Mouse (Mus musculus): ENCODE results near the gene Dab2ip. TPM values are rescaled to one million over a fixed set of nuclear protein-coding genes. Genes with fewer than 3 reads are reported as not detected.

The Dab2ip gene
- polyA plus RNA-seq, 1 experiment from 2014 or later = 27.0 TPM

- H3K4me1 ChIP-seq (ENCODE audit: control insufficient read depth, insufficient read depth, low read length) = no peaks in the 10 kb centered on the region
- 67% methylated on average over 2 of the region's 2 CpGs for WGBS
- no peaks in the 10 kb centered on the region for H3K36me3 ChIP-seq (ENCODE audit: control insufficient read depth, insufficient read depth, low read length)
- H3K4me3 ChIP-seq (ENCODE audit: low read length) = no peak overlapping the region
- no peak for ATAC-seq
- no peak overlapping the region for H3K27ac ChIP-seq (ENCODE audit: low read length)
- no peaks in the 10 kb centered on the region for H3K27me3 ChIP-seq (replicated peaks; ENCODE audit: control insufficient read depth, insufficient read depth, low read length)
- H3K9me3 ChIP-seq (ENCODE audit: control insufficient read depth, low read length) = no peaks in the 10 kb centered on the region
- no peak overlapping the region for H3K9ac ChIP-seq (ENCODE audit: low read depth, low read length)
- no peak overlapping the region for H3K4me2 ChIP-seq (ENCODE audit: low read depth, low read length)
Observed at GRCm38 (mm10) chr2:35529086-35529485, 29.0 kb upstream of the Dab2ip start.

- Histone ChIP-seq H3K27ac (ENCODE audit: low read length) (no peak overlapping the region), H3K9me3 (ENCODE audit: control insufficient read depth, low read length) (no peaks in the 10 kb centered on the region), H3K36me3 (ENCODE audit: control insufficient read depth, insufficient read depth, low read length) (no peaks in the 10 kb centered on the region), H3K4me1 (ENCODE audit: control insufficient read depth, insufficient read depth, low read length) (no peaks in the 10 kb centered on the region), H3K27me3 (replicated peaks; ENCODE audit: control insufficient read depth, insufficient read depth, low read length) (no peaks in the 10 kb centered on the region), H3K4me3 (ENCODE audit: low read length) (no peak overlapping the region), H3K4me2 (ENCODE audit: low read depth, low read length) (no peak overlapping the region), H3K9ac (ENCODE audit: low read depth, low read length) (no peak overlapping the region)
- ATAC-seq = no peak
- 58% methylated on average over 4 of the region's 4 CpGs for WGBS
Observed at GRCm38 (mm10) chr2:35529856-35530255, 28.2 kb upstream of the Dab2ip start.

- Histone ChIP-seq H3K27ac (ENCODE audit: low read length) (no peak overlapping the region), H3K9ac (ENCODE audit: low read depth, low read length) (no peak overlapping the region), H3K4me2 (ENCODE audit: low read depth, low read length) (no peak overlapping the region), H3K9me3 (ENCODE audit: control insufficient read depth, low read length) (no peaks in the 10 kb centered on the region), H3K27me3 (replicated peaks; ENCODE audit: control insufficient read depth, insufficient read depth, low read length) (no peaks in the 10 kb centered on the region), H3K36me3 (ENCODE audit: control insufficient read depth, insufficient read depth, low read length) (no peaks in the 10 kb centered on the region), H3K4me3 (ENCODE audit: low read length) (no peak overlapping the region), H3K4me1 (ENCODE audit: control insufficient read depth, insufficient read depth, low read length) (no peaks in the 10 kb centered on the region)
- no peak for ATAC-seq
- WGBS = 77% methylated on average over 10 of the region's 10 CpGs
Observed at GRCm38 (mm10) chr2:35530732-35531131, 27.3 kb upstream of the Dab2ip start.

GRCm38 (mm10) chr2:35533646-35534045 is 24.4 kb upstream of the Dab2ip start:
- Histone ChIP-seq H3K4me2 (ENCODE audit: low read depth, low read length) (no peak overlapping the region), H3K9ac (ENCODE audit: low read depth, low read length) (no peak overlapping the region), H3K4me3 (ENCODE audit: low read length) (no peak overlapping the region), H3K4me1 (ENCODE audit: control insufficient read depth, insufficient read depth, low read length) (no peaks in the 10 kb centered on the region), H3K27me3 (replicated peaks; ENCODE audit: control insufficient read depth, insufficient read depth, low read length) (no peaks in the 10 kb centered on the region), H3K27ac (ENCODE audit: low read length) (no peak overlapping the region), H3K9me3 (ENCODE audit: control insufficient read depth, low read length) (no peaks in the 10 kb centered on the region), H3K36me3 (ENCODE audit: control insufficient read depth, insufficient read depth, low read length) (no peaks in the 10 kb centered on the region)
- ATAC-seq = no peak
- 60% methylated on average over 9 of the region's 9 CpGs for WGBS

GRCm38 (mm10) chr2:35539276-35539972 is 18.6 kb upstream of the Dab2ip start:
- no peaks in the 10 kb centered on the region for H3K9me3 ChIP-seq (ENCODE audit: control insufficient read depth, low read length)
- peaks cover 10% of the 10 kb centered on the region; the same call in 1 of the 2 replicates for H3K4me1 ChIP-seq (ENCODE audit: control insufficient read depth, insufficient read depth, low read length)
- 10% methylated on average over 13 of the region's 13 CpGs for WGBS
- H3K36me3 ChIP-seq (ENCODE audit: control insufficient read depth, insufficient read depth, low read length) = no peaks in the 10 kb centered on the region
- no peak overlapping the region for H3K4me3 ChIP-seq (ENCODE audit: low read length)
- H3K27me3 ChIP-seq (replicated peaks; ENCODE audit: control insufficient read depth, insufficient read depth, low read length) = no peaks in the 10 kb centered on the region
- H3K27ac ChIP-seq (ENCODE audit: low read length) = peak overlapping the region; percentile 80
- no peak overlapping the region for H3K4me2 ChIP-seq (ENCODE audit: low read depth, low read length)
- peak overlapping the region; percentile 28; the same call in 1 of the 2 replicates for H3K9ac ChIP-seq (ENCODE audit: low read depth, low read length)
- peak; percentile 61 for ATAC-seq

GRCm38 (mm10) chr2:35540798-35541197 is 17.3 kb upstream of the Dab2ip start:
- peaks cover 17% of the 10 kb centered on the region for H3K4me1 ChIP-seq (ENCODE audit: control insufficient read depth, insufficient read depth, low read length)
- H3K4me2 ChIP-seq (ENCODE audit: low read depth, low read length) = no peak overlapping the region
- H3K27me3 ChIP-seq (replicated peaks; ENCODE audit: control insufficient read depth, insufficient read depth, low read length) = no peaks in the 10 kb centered on the region
- H3K36me3 ChIP-seq (ENCODE audit: control insufficient read depth, insufficient read depth, low read length) = no peaks in the 10 kb centered on the region
- WGBS = 18% methylated on average over 4 of the region's 4 CpGs
- no peak for ATAC-seq
- no peak overlapping the region for H3K27ac ChIP-seq (ENCODE audit: low read length)
- no peak overlapping the region for H3K9ac ChIP-seq (ENCODE audit: low read depth, low read length)
- H3K4me3 ChIP-seq (ENCODE audit: low read length) = no peak overlapping the region
- H3K9me3 ChIP-seq (ENCODE audit: control insufficient read depth, low read length) = no peaks in the 10 kb centered on the region

GRCm38 (mm10) chr2:35544717-35545116 is 13.3 kb upstream of the Dab2ip start:
- ATAC-seq = peak; percentile 72
- Histone ChIP-seq H3K9me3 (ENCODE audit: control insufficient read depth, low read length) (no peaks in the 10 kb centered on the region), H3K4me2 (ENCODE audit: low read depth, low read length) (peak overlapping the region; percentile 51), H3K4me3 (ENCODE audit: low read length) (peak overlapping the region; percentile 14; the same call in 1 of the 2 replicates), H3K4me1 (ENCODE audit: control insufficient read depth, insufficient read depth, low read length) (peaks cover 20% of the 10 kb centered on the region), H3K9ac (ENCODE audit: low read depth, low read length) (0 out of 2 replicates have a peak overlapping the region, but pooled peaks have one; percentile 30), H3K36me3 (ENCODE audit: control insufficient read depth, insufficient read depth, low read length) (no peaks in the 10 kb centered on the region), H3K27me3 (replicated peaks; ENCODE audit: control insufficient read depth, insufficient read depth, low read length) (no peaks in the 10 kb centered on the region), H3K27ac (ENCODE audit: low read length) (peak overlapping the region; percentile 27; the same call in 1 of the 2 replicates)
- WGBS = 3% methylated on average over 14 of the region's 14 CpGs

GRCm38 (mm10) chr2:35545125-35545590 is 12.9 kb upstream of the Dab2ip start:
- Histone ChIP-seq H3K9ac (ENCODE audit: low read depth, low read length) (0 out of 2 replicates have a peak overlapping the region, but pooled peaks have one; percentile 30), H3K4me3 (ENCODE audit: low read length) (peak overlapping the region; percentile 14; the same call in 1 of the 2 replicates), H3K4me1 (ENCODE audit: control insufficient read depth, insufficient read depth, low read length) (peaks cover 21% of the 10 kb centered on the region), H3K4me2 (ENCODE audit: low read depth, low read length) (peak overlapping the region; percentile 51), H3K36me3 (ENCODE audit: control insufficient read depth, insufficient read depth, low read length) (no peaks in the 10 kb centered on the region), H3K27me3 (replicated peaks; ENCODE audit: control insufficient read depth, insufficient read depth, low read length) (no peaks in the 10 kb centered on the region), H3K9me3 (ENCODE audit: control insufficient read depth, low read length) (no peaks in the 10 kb centered on the region), H3K27ac (ENCODE audit: low read length) (peak overlapping the region; percentile 27; the same call in 1 of the 2 replicates)
- 28% methylated on average over 7 of the region's 7 CpGs for WGBS
- peak; percentile 67 for ATAC-seq

GRCm38 (mm10) chr2:35546462-35546861 is 11.6 kb upstream of the Dab2ip start:
- Histone ChIP-seq H3K27me3 (replicated peaks; ENCODE audit: control insufficient read depth, insufficient read depth, low read length) (no peaks in the 10 kb centered on the region), H3K36me3 (ENCODE audit: control insufficient read depth, insufficient read depth, low read length) (no peaks in the 10 kb centered on the region), H3K27ac (ENCODE audit: low read length) (no peak overlapping the region), H3K4me3 (ENCODE audit: low read length) (no peak overlapping the region), H3K9ac (ENCODE audit: low read depth, low read length) (no peak overlapping the region), H3K4me2 (ENCODE audit: low read depth, low read length) (no peak overlapping the region), H3K9me3 (ENCODE audit: control insufficient read depth, low read length) (no peaks in the 10 kb centered on the region), H3K4me1 (ENCODE audit: control insufficient read depth, insufficient read depth, low read length) (peaks cover 17% of the 10 kb centered on the region)
- ATAC-seq = no peak
- 86% methylated on average over 6 of the region's 6 CpGs for WGBS
